Mouse (Mus musculus) right cerebral cortex, postnatal 10 days (tissue): Measurements from ENCODE around the gene Spag9.
A peak's percentile ranks its signal among the peaks of the same experiment; 100 is the strongest.

Source experiments
- DNase-seq, 2 experiments: peaks; one replicate each; pipeline ENCODE4 v3.0.0; 2021; ENCODE audit warnings: low spot score in 2 of 2

The Spag9 gene

GRCm38 (mm10) chr11:94130118-94131095 lies 134.5 kb downstream of the Spag9 start:
- no peak for DNase-seq

- DNase-seq, result peak; percentile 73 to 82
Measured at GRCm38 (mm10) chr11:94133344-94133955, 137.6 kb downstream of the Spag9 start.

GRCm38 (mm10) chr11:94134076-94134838 lies 138.4 kb downstream of the Spag9 start:
- DNase-seq, result peak in 1 of 2 experiments; percentile 82

GRCm38 (mm10) chr11:94135581-94136001 lies 139.7 kb downstream of the Spag9 start:
- DNase-seq, result no peak

GRCm38 (mm10) chr11:94136656-94137055 lies 140.8 kb downstream of the Spag9 start:
- no peak for DNase-seq

GRCm38 (mm10) chr11:94137326-94138061 lies 141.6 kb downstream of the Spag9 start:
- no peak for DNase-seq

- DNase-seq, result no peak
Measured at GRCm38 (mm10) chr11:94138411-94139231, 142.7 kb downstream of the Spag9 start.

- DNase-seq, result no peak
Measured at GRCm38 (mm10) chr11:94139232-94139620, 143.3 kb downstream of the Spag9 start.

- no peak for DNase-seq
Measured at GRCm38 (mm10) chr11:94140540-94140939, 144.6 kb downstream of the Spag9 start.

- DNase-seq, result no peak
Measured at GRCm38 (mm10) chr11:94141564-94141963, 145.7 kb downstream of the Spag9 start.

GRCm38 (mm10) chr11:94143336-94143735 lies 147.4 kb downstream of the Spag9 start:
- DNase-seq, result no peak

- DNase-seq, result peak; percentile 89 to 91
Measured at GRCm38 (mm10) chr11:94144771-94145539, 149.1 kb downstream of the Spag9 start.

- no peak for DNase-seq
Measured at GRCm38 (mm10) chr11:94146049-94146605, 150.2 kb downstream of the Spag9 start.

- DNase-seq, result no peak
Measured at GRCm38 (mm10) chr11:94146733-94147485, 151.0 kb downstream of the Spag9 start.

- DNase-seq, result no peak
Measured at GRCm38 (mm10) chr11:94148105-94148696, 152.3 kb downstream of the Spag9 start.

- DNase-seq, result peak; percentile 83 to 87
Measured at GRCm38 (mm10) chr11:94148931-94149491, 153.1 kb downstream of the Spag9 start.

GRCm38 (mm10) chr11:94149509-94150259 lies 153.8 kb downstream of the Spag9 start:
- no peak for DNase-seq
